Mouse (Mus musculus) limb, embryonic 14.5 days (tissue): ENCODE results near the gene Tnxb. TPM values are rescaled to one million over a fixed set of nuclear protein-coding genes. Genes with fewer than 3 reads are reported as not detected.
"Not testable (repeated sequence)": the region's sequence is repeated elsewhere in the genome, so short reads cannot be mapped to it uniquely, and the experiment has no call there.

Experiments
- ATAC-seq: fragments of 200-750 bp; cut with Nextera tagmentation; 2 replicates; pipeline ENCODE4 v1.8.0; 2017; ENCODE audit warnings: low read depth, moderate number of reproducible peaks, moderate TSS enrichment; ENCODE audit not compliant: low FRiP score
- DNase-seq: peaks from one replicate; pipeline ENCODE4 v3.0.0-alpha.2; 2015; ENCODE audit warnings: low spot score
- H3K27ac ChIP-seq: fragments of 300-500 bp; sonication (generic); replicated peaks from 2 replicates; pipeline ENCODE4 v1.5.1; 2014; ENCODE audit warnings: low read depth, mild to moderate bottlenecking, low read length, moderate library complexity, mixed read lengths
- H3K27me3 ChIP-seq: fragments of 300-500 bp; sonication (generic); 2 replicates; pipeline ENCODE4 v1.6.1; 2014; ENCODE audit warnings: low read length, mixed read lengths; ENCODE audit not compliant: control insufficient read depth, insufficient read depth
- H3K36me3 ChIP-seq: fragments of 300-500 bp; sonication (generic); 2 replicates; pipeline ENCODE4 v1.6.1; 2014; ENCODE audit warnings: mild to moderate bottlenecking, low read length, moderate library complexity, mixed read lengths; ENCODE audit not compliant: control insufficient read depth, insufficient read depth
- H3K4me1 ChIP-seq: fragments of 300-500 bp; sonication (generic); 2 replicates; pipeline ENCODE4 v1.6.1; 2014; ENCODE audit warnings: antibody characterized with exemption, low read length, mixed read lengths; ENCODE audit not compliant: control insufficient read depth, insufficient read depth
- H3K4me2 ChIP-seq: fragments of 300-500 bp; sonication (generic); replicated peaks from 2 replicates; pipeline ENCODE4 v1.6.1; 2014; ENCODE audit warnings: low read depth, mild to moderate bottlenecking, low read length, moderate library complexity; ENCODE audit not compliant: severe bottlenecking
- H3K4me3 ChIP-seq: fragments of 300-500 bp; sonication (generic); replicated peaks from 2 replicates; pipeline ENCODE4 v1.5.1; 2014; ENCODE audit warnings: low read length
- H3K9ac ChIP-seq: fragments of 300-500 bp; sonication (generic); 2 replicates; pipeline ENCODE4 v1.6.1; 2014; ENCODE audit warnings: mild to moderate bottlenecking, low read depth, low read length, moderate library complexity; ENCODE audit not compliant: severe bottlenecking
- H3K9me3 ChIP-seq: fragments of 300-500 bp; sonication (generic); 2 replicates; pipeline ENCODE4 v1.6.1; 2016; ENCODE audit warnings: low read length; ENCODE audit not compliant: control insufficient read depth
- POLR2A ChIP-seq: fragments of 200-500 bp; IDR thresholded peaks from 2 replicates; pipeline ENCODE4 v1.8.0; 2012; ENCODE audit warnings: inconsistent platforms, mild to moderate bottlenecking, moderate library complexity, borderline replicate concordance; ENCODE audit not compliant: insufficient read depth, insufficient read length; ENCODE audit errors: extremely low read depth
- WGBS: fragments of 180-500 bp; shearing (Covaris S2); extraction: QIAGEN DNeasy Blood & Tissue Kit; methylation state at CpG from one replicate; pipeline ENCODE4 v1.1.7; 2014; 5-methylcytosine and 5-hydroxymethylcytosine counted together
- polyA plus RNA-seq, 2 experiments: library from polyadenylated mRNA; depleted of rRNA in 1 of 2; stranded (reverse) in 1 of 2; unstranded in 1 of 2; fragments of >200 nt; fragmentation: Nextera tagmentation in 1 of 2; extraction: Ambion mirVana in 1 of 2; gene quantifications; 2 replicates each; pipeline versions ENCODE4 v1.2.1 to v1.2.3; 2012 to 2014

Gene Tnxb
- polyA plus RNA-seq, 2 experiments = 2.0 to 4.5 TPM

- ATAC-seq (no peak), DNase-seq (no peak)
- no peaks in the 10 kb centered on the region for H3K36me3 ChIP-seq
- no peak overlapping the region for H3K4me2 ChIP-seq
- H3K9me3 ChIP-seq = no peaks in the 10 kb centered on the region
- TF ChIP-seq POLR2A = no peak
- no peak overlapping the region for H3K9ac ChIP-seq
- 89% methylated on average over 15 of the region's 15 CpGs for WGBS
- H3K27ac ChIP-seq = no peak overlapping the region
- no peaks in the 10 kb centered on the region for H3K27me3 ChIP-seq
- no peak overlapping the region for H3K4me3 ChIP-seq
- H3K4me1 ChIP-seq = no peaks in the 10 kb centered on the region
Observed at GRCm38 (mm10) chr17:34716247-34716646, 45.9 kb downstream of the Tnxb start.

- ATAC-seq = no peak
- Histone ChIP-seq H3K9ac (no peak overlapping the region), H3K9me3 (no peaks in the 10 kb centered on the region), H3K4me2 (no peak overlapping the region), H3K27me3 (no peaks in the 10 kb centered on the region), H3K27ac (no peak overlapping the region), H3K4me1 (no peaks in the 10 kb centered on the region), H3K4me3 (no peak overlapping the region), H3K36me3 (no peaks in the 10 kb centered on the region)
- TF ChIP-seq POLR2A = no peak
- DNase-seq = no peak
- WGBS = 72% methylated on average over 11 of the region's 11 CpGs
Observed at GRCm38 (mm10) chr17:34717401-34717800, 47.1 kb downstream of the Tnxb start.

GRCm38 (mm10) chr17:34719886-34720285, 49.6 kb downstream of the Tnxb start:
- not testable (repeated sequence) for ATAC-seq, DNase-seq
- 79% methylated on average over 8 of the region's 8 CpGs for WGBS

DNA sequence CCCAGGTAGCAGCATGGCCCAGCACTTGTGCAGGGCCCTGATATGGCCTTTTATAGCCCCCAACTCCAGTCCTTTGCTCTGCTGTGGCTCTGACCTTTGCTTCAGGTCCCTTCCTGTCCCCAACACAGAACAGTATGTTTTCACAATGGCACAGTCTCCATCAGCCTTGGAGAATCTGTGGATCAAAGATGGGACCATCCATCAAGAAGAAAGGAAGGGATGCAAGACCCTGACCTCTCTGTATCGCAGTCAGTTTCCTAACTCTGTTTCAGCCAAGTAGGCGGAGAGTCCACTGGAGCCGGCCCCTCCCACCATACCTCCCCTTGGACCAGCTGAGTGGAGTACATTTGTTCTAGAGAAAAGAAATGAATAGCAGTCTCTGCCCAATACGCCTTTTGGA, 51.9 kb downstream of the Tnxb start:
- H3K4me1 ChIP-seq, H3K27ac ChIP-seq, DNase-seq, H3K9ac ChIP-seq, H3K9me3 ChIP-seq, H3K4me2 ChIP-seq, H3K4me3 ChIP-seq, ATAC-seq, H3K27me3 ChIP-seq, H3K36me3 ChIP-seq: not testable (repeated sequence)
- 86% methylated on average over 1 of the region's 4 CpGs for WGBS

More at GRCm38 (mm10) chr17:34719886-34720285, 49.6 kb downstream of the Tnxb start:
- not testable (repeated sequence) for H3K4me2 ChIP-seq, H3K36me3 ChIP-seq, H3K4me3 ChIP-seq, H3K9ac ChIP-seq, H3K9me3 ChIP-seq, H3K27ac ChIP-seq, H3K4me1 ChIP-seq, H3K27me3 ChIP-seq

DNA sequence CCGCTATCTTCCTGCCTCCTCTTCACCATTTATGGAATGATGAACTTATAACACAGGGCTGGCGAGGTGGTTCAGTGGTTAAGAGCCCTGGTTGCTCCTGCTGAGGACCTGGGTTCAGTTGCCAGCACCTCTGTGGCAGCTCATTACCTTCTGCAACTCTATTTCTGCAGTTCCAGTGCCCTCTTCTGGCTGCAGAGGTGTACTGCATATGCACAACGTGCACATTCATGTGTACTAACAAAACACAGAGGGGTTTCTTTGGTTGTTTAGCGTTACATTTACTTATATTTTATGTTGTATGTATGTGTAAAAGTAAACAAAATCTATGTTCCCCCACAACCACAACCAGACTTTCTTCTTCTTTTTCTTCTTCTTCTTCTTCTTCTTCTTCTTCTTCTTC, 52.7 kb downstream of the Tnxb start:
- no peak overlapping the region for H3K4me2 ChIP-seq
- H3K4me1 ChIP-seq = no peaks in the 10 kb centered on the region
- no peak overlapping the region for H3K4me3 ChIP-seq
- H3K27me3 ChIP-seq = no peaks in the 10 kb centered on the region
- H3K9ac ChIP-seq = no peak overlapping the region
- no peak for TF ChIP-seq POLR2A
- DNase-seq (no peak), ATAC-seq (no peak)
- H3K9me3 ChIP-seq = no peaks in the 10 kb centered on the region
- no peaks in the 10 kb centered on the region for H3K36me3 ChIP-seq
- no peak overlapping the region for H3K27ac ChIP-seq
- 79% methylated on average over 4 of the region's 4 CpGs for whole genome bisulfite sequencing

- Histone ChIP-seq H3K27me3 (no peaks in the 10 kb centered on the region), H3K4me2 (no peak overlapping the region), H3K4me3 (no peak overlapping the region), H3K4me1 (no peaks in the 10 kb centered on the region), H3K36me3 (no peaks in the 10 kb centered on the region), H3K27ac (no peak overlapping the region), H3K9ac (no peak overlapping the region), H3K9me3 (no peaks in the 10 kb centered on the region)
- no peak for DNase-seq
- ATAC-seq = no peak
- no peak for TF ChIP-seq POLR2A
- 89% methylated on average over 2 of the region's 2 CpGs for WGBS
Observed at GRCm38 (mm10) chr17:34727887-34728286, 57.6 kb downstream of the Tnxb start.

- H3K27me3 ChIP-seq, H3K4me1 ChIP-seq, H3K36me3 ChIP-seq, H3K9me3 ChIP-seq, DNase-seq, H3K9ac ChIP-seq, ATAC-seq, H3K4me2 ChIP-seq, H3K27ac ChIP-seq, H3K4me3 ChIP-seq: not testable (repeated sequence)
- WGBS = 76% methylated on average over 11 of the region's 11 CpGs
Observed at GRCm38 (mm10) chr17:34729155-34729554, 58.8 kb downstream of the Tnxb start.

DNA sequence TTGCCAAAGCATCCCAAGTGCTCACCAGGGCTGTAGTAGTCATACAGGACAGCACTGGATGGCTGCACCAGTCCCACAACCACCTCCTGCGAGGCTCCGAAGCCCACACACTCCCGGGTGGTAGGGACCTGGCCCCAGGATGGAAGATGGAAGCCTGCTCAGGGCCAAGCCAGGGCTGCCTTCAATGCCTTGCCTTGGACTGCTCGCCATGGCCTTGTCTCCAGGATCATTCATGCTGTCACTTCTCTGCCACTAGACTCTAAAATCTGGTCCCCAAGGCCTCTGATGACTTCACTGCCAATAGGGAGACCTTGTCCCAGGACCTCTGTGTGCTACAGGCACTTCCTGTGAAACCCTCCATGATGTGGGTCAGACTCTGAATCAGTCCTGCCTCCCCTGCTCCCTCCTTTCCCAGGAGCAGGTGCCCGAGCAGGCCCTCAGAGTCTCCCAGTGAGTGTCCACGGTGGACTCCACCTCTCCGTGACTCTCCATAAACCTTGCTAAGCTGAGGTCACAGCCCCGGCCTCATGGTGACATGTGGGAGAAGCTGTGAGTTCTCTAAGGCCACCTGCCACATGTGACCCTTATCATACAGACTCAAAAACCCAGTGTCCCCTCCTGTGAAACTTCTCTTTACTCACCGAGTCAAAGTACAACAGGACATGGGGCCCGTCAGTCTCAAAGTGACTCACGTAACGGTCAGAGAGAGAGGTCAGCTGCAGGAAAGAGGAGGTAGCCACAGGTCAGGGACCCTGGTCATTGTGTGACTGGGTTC, 59.6 kb downstream of the Tnxb start:
- not testable (repeated sequence) for H3K9me3 ChIP-seq, H3K4me1 ChIP-seq, H3K36me3 ChIP-seq, H3K4me3 ChIP-seq, H3K27ac ChIP-seq, DNase-seq, ATAC-seq, H3K27me3 ChIP-seq, H3K4me2 ChIP-seq, H3K9ac ChIP-seq
- whole genome bisulfite sequencing = 81% methylated on average over 7 of the region's 12 CpGs
